In the genomic region with DNA sequence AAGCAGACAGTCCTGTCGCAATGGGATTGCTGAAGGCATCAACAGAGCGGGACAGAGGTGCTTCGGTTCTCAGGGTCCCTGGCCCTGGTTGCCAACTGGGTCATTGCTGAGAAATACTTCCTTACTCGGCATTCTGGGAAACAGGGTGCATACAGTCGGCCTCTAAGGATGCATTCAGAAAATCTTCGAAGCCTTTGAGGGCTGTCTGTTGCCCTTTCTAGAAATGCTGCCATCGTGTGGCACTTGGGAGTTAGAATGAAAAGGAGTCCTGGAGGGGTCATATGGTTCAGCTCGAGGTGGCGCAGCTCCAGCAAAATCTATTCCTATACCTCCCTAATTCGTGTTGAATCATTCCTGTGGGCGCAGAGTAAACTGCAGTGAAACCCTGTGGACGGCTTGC, we compare ENCODE assay signal across 9 mouse cellular contexts. TPM values are rescaled to one million over a fixed set of nuclear protein-coding genes. Genes with fewer than 3 reads are reported as not detected.
DNase-seq lines count a peak whose midpoint lies in the region; ATAC-seq and TF ChIP-seq lines count a peak whose summit lies in the region.
"Had no signal": no experiment of that assay in that cellular context is flagged by ENCODE, and none has a peak within 500 bp of the region (broad histone marks: within the 10 kb centered on the region; RNA-seq: fewer than 3 reads in every experiment).

No protein-coding gene starts in this region.

- H3K4me2 ChIP-seq in midbrain, embryonic 11.5 days: no peak overlapping the region
- no peak overlapping the region for H3K4me2 ChIP-seq in midbrain, embryonic 16.5 days (ENCODE audit: low read length)
- peak overlapping the region; percentile 44; the same call in 1 of the 2 replicates for H3K4me2 ChIP-seq in heart, embryonic 14.5 days (ENCODE audit: low read length)
- H3K4me2 ChIP-seq: embryonic facial prominence, embryonic 15.5 days; limb, embryonic 15.5 days had no signal

- TF ChIP-seq POLR2A in lung, adult 2 months (IDR thresholded peaks at IDR 0.05; ENCODE audit: borderline replicate concordance, extremely low read depth, low read depth, low read length): no peak

- H3K4me1 ChIP-seq in midbrain, embryonic 11.5 days (ENCODE audit: control insufficient read depth, insufficient read depth, low read length): no peaks in the 10 kb centered on the region
- H3K4me1 ChIP-seq in midbrain, embryonic 16.5 days (ENCODE audit: control insufficient read depth, insufficient read depth, low read length): no peaks in the 10 kb centered on the region
- peaks cover 4 to 5% of the 10 kb centered on the region in 2 experiments; a peak in 2 of 4 replicates for H3K4me1 ChIP-seq in heart, embryonic 14.5 days (ENCODE audit: control insufficient read depth in 2 of 2, insufficient read depth in 2 of 2, low read length in 2 of 2)
- no peaks in the 10 kb centered on the region for H3K4me1 ChIP-seq in lung, adult 2 months (ENCODE audit: control insufficient read depth, insufficient read depth, low read length)
- H3K4me1 ChIP-seq: embryonic facial prominence, embryonic 15.5 days; limb, embryonic 15.5 days had no signal

- H3K9ac ChIP-seq in midbrain, embryonic 11.5 days (ENCODE audit: low read length): no peak overlapping the region
- H3K9ac ChIP-seq in midbrain, embryonic 16.5 days (ENCODE audit: low read depth, low read length): no peak overlapping the region
- 0 out of 2 replicates have a peak overlapping the region, but pooled peaks have one; percentile 25 for H3K9ac ChIP-seq in heart, embryonic 14.5 days (ENCODE audit: low read length)
- H3K9ac ChIP-seq: embryonic facial prominence, embryonic 15.5 days; limb, embryonic 15.5 days had no signal

- no peak overlapping the region for H3K27ac ChIP-seq in midbrain, embryonic 11.5 days (ENCODE audit: low read depth, low read length)
- H3K27ac ChIP-seq in midbrain, embryonic 16.5 days (ENCODE audit: low read length): no peak overlapping the region
- H3K27ac ChIP-seq in heart, embryonic 14.5 days (replicated peaks in 1 of 2; ENCODE audit: control insufficient read depth in 1 of 2, insufficient read depth in 1 of 2, low read depth in 2 of 2, low read length in 2 of 2): no peak overlapping the region
- H3K27ac ChIP-seq: embryonic facial prominence, embryonic 15.5 days; limb, embryonic 15.5 days had no signal

- ATAC-seq in midbrain, embryonic 11.5 days (ENCODE audit: low FRiP score): no peak
- no peak for ATAC-seq in midbrain, embryonic 16.5 days
- no peak for ATAC-seq in heart, embryonic 14.5 days (ENCODE audit: insufficient number of reproducible peaks, insufficient read depth, low FRiP score, low read depth)
- no peak for ATAC-seq in activated CD4-positive, CD25-positive, alpha-beta regulatory T cell, adult 4 months

- no peak overlapping the region for H3K4me3 ChIP-seq in midbrain, embryonic 11.5 days (ENCODE audit: low read depth, low read length)
- H3K4me3 ChIP-seq in midbrain, embryonic 16.5 days (ENCODE audit: low read depth, low read length): no peak overlapping the region
- H3K4me3 ChIP-seq in heart, embryonic 14.5 days (ENCODE audit: control insufficient read depth in 1 of 2, insufficient read depth in 1 of 2, low read depth in 1 of 2, low read length in 2 of 2): peak overlapping the region; percentile 2 to 7; a peak in 1 of 4 replicates
- no peak overlapping the region for H3K4me3 ChIP-seq in lung, adult 2 months (replicated peaks; ENCODE audit: extremely low read depth, low read depth, low read length)
- H3K4me3 ChIP-seq: embryonic facial prominence, embryonic 15.5 days; limb, embryonic 15.5 days had no signal

- peak; percentile 87 for DNase-seq in midbrain, embryonic 11.5 days (ENCODE audit: low spot score, missing footprints)
- DNase-seq in adrenal gland, postnatal 10 days: peak; percentile 51
- DNase-seq in lung, adult 2 months: peak; percentile 8
- DNase-seq in right cerebral cortex, postnatal 4 days: peak; percentile 15

- no peaks in the 10 kb centered on the region for H3K36me3 ChIP-seq in midbrain, embryonic 11.5 days (ENCODE audit: control insufficient read depth, insufficient read depth, low read length)
- H3K36me3 ChIP-seq in midbrain, embryonic 16.5 days (ENCODE audit: control insufficient read depth, insufficient read depth, low read length): no peaks in the 10 kb centered on the region
- H3K36me3 ChIP-seq in heart, embryonic 14.5 days (ENCODE audit: control insufficient read depth, insufficient read depth, low read length): no peaks in the 10 kb centered on the region
- H3K36me3 ChIP-seq: embryonic facial prominence, embryonic 15.5 days; limb, embryonic 15.5 days had no signal

- H3K27me3 ChIP-seq in midbrain, embryonic 11.5 days (ENCODE audit: control insufficient read depth, insufficient read depth, low read length): no peaks in the 10 kb centered on the region
- H3K27me3 ChIP-seq in midbrain, embryonic 16.5 days (ENCODE audit: control insufficient read depth, insufficient read depth, low read depth, low read length): no peaks in the 10 kb centered on the region
- no peaks in the 10 kb centered on the region for H3K27me3 ChIP-seq in heart, embryonic 14.5 days (ENCODE audit: control insufficient read depth, insufficient read depth, low read length)
- H3K27me3 ChIP-seq: embryonic facial prominence, embryonic 15.5 days; limb, embryonic 15.5 days had no signal

- no peaks in the 10 kb centered on the region for H3K9me3 ChIP-seq in midbrain, embryonic 11.5 days (ENCODE audit: control insufficient read depth, low read length)
- no peaks in the 10 kb centered on the region for H3K9me3 ChIP-seq in midbrain, embryonic 16.5 days (replicated peaks; ENCODE audit: control insufficient read depth, low read length, poor library complexity, severe bottlenecking)
- no peaks in the 10 kb centered on the region for H3K9me3 ChIP-seq in heart, embryonic 14.5 days (ENCODE audit: control insufficient read depth, low read length)
- H3K9me3 ChIP-seq: embryonic facial prominence, embryonic 15.5 days; limb, embryonic 15.5 days had no signal

- 45% methylated on average over 12 of the region's 12 CpGs for WGBS in midbrain, embryonic 11.5 days
- WGBS in midbrain, embryonic 16.5 days: 46% methylated on average over 12 of the region's 12 CpGs
- 35% methylated on average over 12 of the region's 12 CpGs for WGBS in heart, embryonic 14.5 days
- 32% methylated on average over 12 of the region's 12 CpGs for WGBS in lung, adult 2 months

- TF ChIP-seq CTCF in lung, adult 2 months (IDR thresholded peaks at IDR 0.05; ENCODE audit: insufficient read depth, low read length): no peak

RNA-seq across cellular contexts. Expression of gene Spp1, which starts 2.0 kb away (rescaled TPM):
- polyA plus RNA-seq in midbrain, embryonic 11.5 days (2014; fragmentation: Nextera tagmentation; extraction: Ambion mirVana): 6.8 and 8.2 TPM in 2 replicates
- polyA plus RNA-seq in midbrain, embryonic 16.5 days (2015; fragmentation: Nextera tagmentation; extraction: Ambion mirVana): 12.0 and 49.9 TPM in 2 replicates
- 100 to 1,000 TPM in 1 of 2 experiments, 1 to 10 TPM in 1; 7.9 to 122 TPM for total RNA-seq in adrenal gland, postnatal 10 days (2021)
- 12.8 and 72.4 TPM in 2 replicates for polyA plus RNA-seq in heart, embryonic 14.5 days (2014; fragmentation: Nextera tagmentation; extraction: Ambion mirVana)
- polyA plus RNA-seq in lung, adult 2 months (2012; rRNA removed): 54.9 and 134 TPM in 2 replicates
- under 1 TPM; 0.93 to 0.94 TPM for polyA plus RNA-seq in activated CD4-positive, CD25-positive, alpha-beta regulatory T cell, adult 4 months (2017; shearing (Covaris generic))

RNA-seq across cellular contexts. Expression of gene Pkd2, which starts 26.4 kb away (rescaled TPM):
- polyA plus RNA-seq in midbrain, embryonic 11.5 days (2014; fragmentation: Nextera tagmentation; extraction: Ambion mirVana): 10.3 and 11.2 TPM in 2 replicates
- polyA plus RNA-seq in midbrain, embryonic 16.5 days (2015; fragmentation: Nextera tagmentation; extraction: Ambion mirVana): 7.6 and 8.1 TPM in 2 replicates
- 10 to 100 TPM; 31.4 to 37.3 TPM for total RNA-seq in adrenal gland, postnatal 10 days (2021)
- polyA plus RNA-seq in heart, embryonic 14.5 days (2014; fragmentation: Nextera tagmentation; extraction: Ambion mirVana): 14.6 and 15.3 TPM in 2 replicates
- polyA plus RNA-seq in lung, adult 2 months (2012; rRNA removed): 38.8 and 48.5 TPM in 2 replicates
- under 1 TPM in 1 of 2 experiments, not detected in 1; 0.11 TPM for polyA plus RNA-seq in activated CD4-positive, CD25-positive, alpha-beta regulatory T cell, adult 4 months (2017; shearing (Covaris generic))

Comparison
In these comparisons a context has a peak if more than half of its experiments do, and no peak if none do; other contexts are left out.
1. DNase-seq: peak in every context shown above with its lines; median percentile 87 in midbrain, embryonic 11.5 days; 51 in adrenal gland, postnatal 10 days; 15 in right cerebral cortex, postnatal 4 days; 8 in lung, adult 2 months.
2. H3K4me3 ChIP-seq: peak in heart, embryonic 14.5 days (2 of 2); none in midbrain, embryonic 11.5 days (single experiment), midbrain, embryonic 16.5 days (single experiment) and lung, adult 2 months (single experiment).